Mouse (Mus musculus): ENCODE measurements around the gene Map4k1.

The Map4k1 gene

DNA sequence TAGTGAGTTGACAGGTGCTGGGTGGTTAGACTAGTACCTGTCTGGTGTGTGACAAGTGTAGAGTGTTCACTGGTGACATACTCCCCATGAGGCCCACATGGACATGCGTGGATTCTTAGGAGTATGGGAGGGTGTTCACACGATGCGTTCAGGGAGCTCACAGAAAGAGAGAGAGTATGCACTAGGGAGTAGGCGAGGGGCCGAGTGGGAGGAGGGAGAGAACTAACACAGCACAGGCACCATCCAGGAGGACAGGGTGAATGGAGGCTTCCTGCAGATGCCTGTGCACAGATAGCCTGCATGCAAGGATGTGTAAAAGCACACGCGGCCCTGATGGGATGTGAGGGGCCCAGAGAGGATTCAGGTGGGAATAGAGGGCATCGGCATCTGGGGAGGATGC lies 40.6 kb downstream of the Map4k1 start:
- no peak for DNase-seq (ENCODE audit: extremely low read depth, low read depth, low spot score)

DNA sequence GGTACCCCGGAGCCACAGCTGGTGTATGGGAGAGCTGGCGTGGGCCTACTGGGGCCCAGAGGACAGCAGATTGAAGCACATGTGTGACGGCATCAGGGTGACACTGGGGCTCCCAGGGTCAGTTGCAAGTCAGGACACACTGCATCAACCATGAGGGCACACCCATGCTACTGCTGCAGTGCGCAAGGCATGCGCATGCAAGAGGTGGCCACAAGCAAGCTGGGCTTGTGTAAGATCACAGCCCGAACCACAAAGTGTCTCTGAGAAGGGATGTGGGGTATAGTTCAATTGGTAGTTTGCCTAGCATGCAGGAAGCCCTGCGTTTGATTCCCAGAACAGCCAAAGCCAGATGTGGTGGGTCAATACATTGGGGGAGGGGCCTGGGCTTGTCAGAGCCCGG lies 41.7 kb downstream of the Map4k1 start:
- DNase-seq (ENCODE audit: extremely low read depth, low read depth, low spot score), result no peak

DNA sequence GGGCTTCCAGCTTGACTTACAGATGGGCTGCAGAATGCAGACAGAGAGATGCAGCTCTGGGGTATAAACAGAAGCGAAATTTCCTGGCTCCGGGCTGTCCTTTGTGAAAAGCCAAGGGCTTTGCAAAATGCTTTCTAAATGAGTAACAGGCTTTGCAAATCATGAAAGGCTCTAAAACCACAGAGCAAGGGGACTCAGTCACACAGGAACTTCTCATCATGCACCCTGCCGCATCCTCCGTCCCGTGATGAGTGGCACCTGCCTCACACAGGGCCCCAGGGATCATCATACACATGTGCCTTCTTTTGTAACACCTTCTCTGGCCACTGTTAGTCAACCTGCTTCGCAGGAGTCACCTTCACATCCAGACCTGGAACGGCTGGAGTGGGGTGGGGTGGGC lies 43.7 kb downstream of the Map4k1 start:
- DNase-seq (ENCODE audit: extremely low read depth, low read depth, low spot score), result no peak

DNA sequence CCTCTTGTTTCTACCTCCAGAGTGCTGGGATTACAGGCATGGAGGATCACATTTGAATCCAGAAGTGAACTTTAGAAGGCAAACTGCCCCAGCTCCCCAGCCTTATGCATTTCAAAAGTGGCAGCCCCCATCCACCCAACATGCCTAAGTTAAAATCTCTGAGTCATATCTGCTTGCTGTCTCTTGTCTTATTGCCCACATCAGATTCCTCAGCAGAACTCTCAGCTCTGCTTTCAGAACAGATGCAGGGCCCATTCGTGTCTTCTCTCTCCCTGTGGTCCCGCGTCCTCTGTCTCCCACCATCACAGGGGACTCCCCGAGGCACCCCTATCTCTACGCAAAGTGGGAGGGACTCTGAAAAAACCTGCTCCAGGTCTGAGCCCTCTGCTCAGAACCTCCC lies 44.3 kb downstream of the Map4k1 start:
- DNase-seq (ENCODE audit: extremely low read depth, low read depth, low spot score), result no peak

DNA sequence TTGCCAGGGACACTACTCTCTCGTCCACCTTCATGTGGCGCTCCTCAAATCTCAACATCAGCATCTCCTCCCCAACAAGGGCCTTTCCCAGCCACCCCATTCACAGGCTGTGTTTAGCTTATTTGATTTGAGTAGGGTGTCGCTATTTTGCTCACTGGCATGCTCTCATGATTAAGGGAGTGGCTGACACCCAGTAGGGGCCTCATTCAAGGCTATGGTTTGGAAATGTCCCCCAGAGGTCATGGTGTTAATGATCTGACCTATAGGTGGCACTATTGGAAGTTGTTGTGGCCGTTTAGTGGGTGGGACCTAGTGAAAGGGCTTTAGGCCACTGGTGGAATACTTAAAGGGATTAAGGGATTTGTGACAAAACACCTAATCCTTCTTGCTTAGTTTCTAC lies 45.0 kb downstream of the Map4k1 start:
- DNase-seq (ENCODE audit: extremely low read depth, low read depth, low spot score), result peak; percentile 46

DNA sequence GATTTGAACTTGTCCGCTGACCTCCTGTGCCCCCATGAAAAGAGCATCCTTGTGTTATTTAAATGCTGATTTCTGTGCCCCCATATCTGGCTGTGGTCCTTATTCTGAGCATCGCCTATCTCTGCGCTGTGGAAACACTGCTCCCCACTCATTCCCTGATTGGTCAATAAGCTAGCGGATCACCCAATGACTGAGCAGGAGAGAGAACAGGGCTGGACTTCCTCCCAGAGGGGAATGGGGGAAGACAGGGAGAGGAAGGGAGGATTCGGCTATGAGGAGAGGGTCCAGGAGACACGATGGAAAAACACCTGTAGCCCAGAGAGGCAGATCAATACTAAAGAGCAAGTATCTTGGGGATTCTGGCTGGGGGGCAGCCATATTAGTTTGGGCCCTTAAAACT lies 46.9 kb downstream of the Map4k1 start:
- no peak for DNase-seq (ENCODE audit: extremely low read depth, low read depth, low spot score)

DNA sequence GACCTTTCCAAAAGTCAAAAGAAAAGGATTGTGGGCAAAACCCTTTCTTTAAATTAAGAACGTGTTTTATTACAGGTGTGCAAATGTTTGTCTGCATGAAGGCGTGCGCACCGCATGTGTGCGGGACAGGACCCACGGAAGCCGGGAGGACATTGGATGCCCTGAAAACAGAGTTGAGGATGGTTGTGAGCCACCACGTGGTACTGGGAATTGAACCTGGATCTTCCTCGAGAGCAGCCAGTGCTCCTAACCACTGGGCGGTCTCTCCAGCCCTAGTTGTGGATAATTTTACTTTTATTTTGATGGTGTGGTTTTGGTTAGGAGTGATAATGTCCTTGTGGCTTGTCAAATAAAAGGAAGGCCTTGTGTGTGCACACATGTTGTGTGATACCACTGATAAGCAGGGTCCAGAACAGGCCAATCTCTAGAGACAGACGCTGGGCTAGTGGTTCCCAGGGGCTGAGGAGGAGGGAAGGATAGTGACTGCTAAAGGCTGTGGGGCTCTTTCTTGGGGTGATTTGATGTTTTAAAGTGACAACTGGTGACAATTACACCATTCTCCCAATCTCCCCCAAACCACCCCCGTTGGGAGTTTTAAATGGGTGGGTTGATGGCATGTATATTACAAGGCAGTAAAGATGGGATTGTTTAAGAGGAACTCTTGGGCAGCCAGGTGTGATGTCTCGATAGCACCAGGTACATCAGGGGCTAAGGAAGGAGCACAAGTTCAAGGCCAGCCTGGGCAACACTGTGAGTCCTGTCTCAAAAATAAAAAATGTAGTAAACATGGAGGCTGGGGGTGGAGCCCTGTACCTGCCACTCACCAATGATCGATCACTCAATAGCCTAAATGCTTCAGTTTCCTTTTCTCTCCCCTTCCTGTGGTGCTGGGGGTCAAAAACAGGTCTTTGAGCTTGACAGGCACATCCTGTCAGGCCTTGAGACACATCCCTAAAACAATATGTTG lies 48.1 kb downstream of the Map4k1 start:
- DNase-seq (ENCODE audit: extremely low read depth, low read depth, low spot score), result no peak

DNA sequence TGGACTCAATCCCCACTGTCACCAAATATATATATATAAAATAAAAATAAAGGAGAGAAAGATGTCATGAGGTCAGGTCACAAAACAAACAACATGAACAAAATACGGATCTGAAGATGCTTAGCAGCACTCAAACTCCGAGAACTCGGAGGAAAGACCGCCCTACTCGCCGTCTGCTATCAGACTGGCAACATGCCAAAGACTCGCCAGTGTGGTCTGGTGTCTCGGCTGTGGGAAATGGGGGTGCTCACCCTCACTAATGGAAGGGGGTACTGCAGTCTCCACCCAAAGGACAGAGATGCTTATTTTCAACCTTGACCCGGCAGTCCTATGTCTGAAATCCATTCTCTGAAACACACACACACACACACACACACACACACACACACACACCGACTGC lies 49.8 kb downstream of the Map4k1 start:
- DNase-seq (ENCODE audit: extremely low read depth, low read depth, low spot score), result no peak

DNA sequence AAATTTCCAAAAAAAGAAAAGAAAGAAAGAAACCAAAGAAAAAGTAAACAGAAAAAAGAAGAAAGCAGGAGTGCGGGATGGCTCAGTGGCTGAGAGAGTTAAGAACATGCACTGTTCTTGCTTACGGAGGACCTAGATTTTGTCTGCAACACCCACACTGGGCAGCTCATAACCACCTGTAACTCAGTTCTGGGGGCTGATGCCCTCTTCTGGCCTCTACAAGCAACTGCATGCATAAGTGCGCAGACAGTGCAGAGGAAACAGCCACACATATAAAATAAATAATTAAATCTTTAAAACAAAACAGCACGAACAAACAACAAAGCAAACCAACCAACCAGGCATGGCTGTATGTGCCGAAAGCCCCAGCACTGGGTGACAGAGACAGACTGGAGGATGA lies 50.8 kb downstream of the Map4k1 start:
- no peak for DNase-seq (ENCODE audit: extremely low read depth, low read depth, low spot score)

DNA sequence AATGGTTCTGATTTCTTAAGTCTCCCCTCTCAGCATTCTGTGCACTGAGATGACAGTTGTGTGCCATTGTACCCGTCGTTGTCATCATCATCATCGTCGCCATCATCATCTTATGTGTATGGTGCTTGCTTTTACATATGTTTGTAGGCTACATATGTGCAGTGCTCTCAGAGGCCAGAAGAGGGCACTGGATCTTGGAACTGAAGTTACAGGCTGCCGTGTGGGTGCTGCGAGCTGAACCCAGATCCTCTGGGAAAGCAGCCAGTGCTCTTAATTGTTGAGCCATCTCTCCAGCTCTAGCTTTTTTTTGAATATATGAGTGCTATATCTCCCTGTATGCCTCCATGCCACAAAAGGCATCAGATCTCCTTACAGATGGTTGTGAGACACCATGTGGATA lies 55.4 kb downstream of the Map4k1 start:
- DNase-seq (ENCODE audit: extremely low read depth, low read depth, low spot score), result no peak

DNA sequence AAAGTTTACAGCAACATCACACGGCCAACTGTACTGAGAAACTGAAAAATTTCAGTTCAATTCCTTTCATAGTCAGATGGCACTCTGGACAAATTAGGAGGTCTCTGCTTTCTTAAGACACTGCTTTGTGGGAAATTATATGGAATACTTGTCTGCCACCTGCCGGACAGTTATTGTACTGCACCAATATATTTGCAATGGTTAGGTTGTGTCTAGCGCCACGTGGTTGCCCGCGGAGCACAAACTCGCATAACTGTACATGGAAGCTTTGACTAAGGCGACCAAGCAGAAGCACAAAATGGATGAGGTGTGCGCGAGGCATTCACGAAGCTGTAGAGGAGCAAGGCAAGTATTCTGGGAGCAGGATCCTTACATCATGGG lies 57.7 kb downstream of the Map4k1 start:
- peak; percentile 23 for DNase-seq (ENCODE audit: extremely low read depth, low read depth, low spot score)

DNA sequence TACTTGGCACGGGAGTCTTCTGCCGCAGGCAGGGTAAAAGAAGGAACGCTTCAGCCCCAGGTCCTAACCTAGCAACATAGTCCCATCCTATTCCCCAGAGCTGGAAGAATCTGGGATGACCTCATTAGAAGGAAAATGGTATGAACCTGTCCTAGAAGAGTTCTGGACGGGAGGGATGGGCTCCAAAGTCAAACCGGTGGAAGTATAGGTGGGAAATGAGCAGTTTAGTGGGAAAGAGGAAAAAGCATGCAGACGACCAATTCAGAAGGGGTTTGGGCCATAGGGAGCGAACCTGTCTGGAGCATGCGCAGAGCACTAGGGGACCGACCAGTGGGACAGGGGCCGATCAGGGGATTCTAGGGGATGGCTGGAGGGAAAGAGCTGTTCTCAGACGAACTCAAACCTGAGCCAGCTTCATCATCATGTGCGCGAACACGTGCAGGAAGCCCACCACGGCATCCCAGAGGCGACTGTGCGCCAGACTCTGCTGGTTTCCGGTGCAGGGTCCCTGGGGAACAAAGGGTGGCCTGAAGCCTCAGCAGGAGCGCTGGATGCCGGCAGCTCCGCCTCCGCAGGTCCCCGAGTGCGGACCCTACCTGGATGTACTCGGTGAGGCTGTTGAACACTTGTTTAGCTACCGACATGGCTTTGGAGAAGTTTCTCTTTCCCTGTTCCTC lies 58.3 kb downstream of the Map4k1 start:
- DNase-seq (ENCODE audit: extremely low read depth, low read depth, low spot score), result no peak

DNA sequence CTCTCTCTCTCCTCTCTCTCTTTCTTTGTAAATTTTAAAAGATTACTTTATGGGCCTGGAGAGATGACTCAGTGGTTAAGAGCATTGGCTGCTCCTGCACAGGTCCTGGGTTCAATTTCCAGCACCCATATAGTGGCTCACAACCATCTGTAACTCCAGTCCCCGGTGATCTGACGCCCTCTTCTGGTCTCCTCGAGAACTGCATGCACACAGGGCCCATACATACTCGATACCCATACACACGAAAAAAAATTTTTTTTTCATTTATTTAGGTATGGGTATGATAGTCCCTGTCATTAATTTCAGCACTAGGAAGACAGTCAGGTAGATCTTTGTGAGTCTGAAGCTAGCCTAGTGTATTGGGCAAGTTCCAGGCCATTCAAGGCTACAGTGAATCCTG lies 59.3 kb downstream of the Map4k1 start:
- DNase-seq (ENCODE audit: extremely low read depth, low read depth, low spot score), result no peak

DNA sequence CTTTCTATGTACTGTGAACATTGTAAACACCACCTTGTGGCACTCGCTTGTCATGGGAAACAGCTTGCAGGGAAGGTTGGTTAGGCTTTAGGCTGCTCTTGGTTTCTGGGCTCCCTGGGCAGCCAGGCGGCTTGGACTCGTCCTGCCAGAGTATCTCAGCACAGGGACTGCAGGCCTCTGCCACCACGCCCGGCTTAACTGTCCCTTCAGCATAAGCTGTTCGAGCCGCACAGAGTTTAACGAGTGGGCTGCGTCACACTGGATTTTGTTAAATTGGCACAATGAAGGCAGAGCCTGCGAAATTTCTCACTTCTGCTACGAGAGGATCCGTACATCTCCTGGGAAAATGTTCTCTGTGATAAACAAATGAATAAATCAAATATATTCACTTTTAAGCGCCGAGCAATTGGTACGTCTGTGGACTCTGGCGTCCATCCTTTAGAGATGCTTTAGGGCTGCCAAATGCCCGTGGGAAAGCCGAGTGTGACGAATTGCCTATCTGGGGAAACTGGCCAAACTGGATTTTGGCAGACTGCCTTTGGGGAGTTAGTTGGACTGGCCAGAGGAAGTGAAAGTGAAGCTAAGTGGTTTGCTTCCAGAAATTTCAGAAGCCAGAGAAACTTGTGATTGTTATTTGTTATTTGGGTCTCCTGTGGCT lies 61.3 kb downstream of the Map4k1 start:
- DNase-seq (ENCODE audit: extremely low read depth, low read depth, low spot score), result peak; percentile 40

DNA sequence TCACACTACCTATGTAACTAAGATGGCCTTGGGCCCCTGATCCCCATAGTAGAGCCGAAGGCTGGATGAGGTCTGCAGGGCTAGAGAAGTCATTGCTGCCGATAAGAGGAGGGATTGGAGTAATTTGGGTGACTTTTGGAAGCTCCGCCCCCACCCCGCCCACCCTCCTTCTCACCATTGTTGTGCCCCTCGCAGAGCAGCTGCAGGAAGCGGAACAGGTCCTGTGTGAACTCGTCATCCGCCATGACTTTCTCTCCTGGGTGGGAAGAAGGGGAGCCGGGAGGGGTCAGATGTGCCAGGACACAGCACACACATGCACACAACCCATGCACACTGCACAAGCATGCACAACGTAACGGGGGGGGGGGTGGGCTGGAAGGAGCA lies 61.8 kb downstream of the Map4k1 start:
- DNase-seq (ENCODE audit: extremely low read depth, low read depth, low spot score), result no peak

DNA sequence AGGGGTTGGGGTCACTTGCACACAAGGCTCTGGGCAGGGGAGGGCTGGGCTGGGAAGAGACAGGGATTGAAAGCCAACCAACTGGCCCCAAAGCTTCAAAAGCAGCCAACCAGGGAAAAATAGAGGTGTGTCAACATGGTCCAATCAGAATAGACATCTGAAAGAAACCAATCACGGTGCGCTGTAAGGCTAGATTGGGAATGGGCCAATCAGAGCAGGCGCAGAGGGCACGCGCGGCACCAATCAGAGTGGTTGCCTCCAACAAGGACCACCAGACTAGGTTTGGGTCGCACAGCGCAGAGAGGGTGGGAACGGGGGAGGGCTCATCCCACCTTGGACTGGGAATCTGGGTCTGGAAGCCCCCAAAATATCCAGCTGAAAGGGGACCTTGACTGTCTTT lies 62.5 kb downstream of the Map4k1 start:
- DNase-seq (ENCODE audit: extremely low read depth, low read depth, low spot score), result no peak

DNA sequence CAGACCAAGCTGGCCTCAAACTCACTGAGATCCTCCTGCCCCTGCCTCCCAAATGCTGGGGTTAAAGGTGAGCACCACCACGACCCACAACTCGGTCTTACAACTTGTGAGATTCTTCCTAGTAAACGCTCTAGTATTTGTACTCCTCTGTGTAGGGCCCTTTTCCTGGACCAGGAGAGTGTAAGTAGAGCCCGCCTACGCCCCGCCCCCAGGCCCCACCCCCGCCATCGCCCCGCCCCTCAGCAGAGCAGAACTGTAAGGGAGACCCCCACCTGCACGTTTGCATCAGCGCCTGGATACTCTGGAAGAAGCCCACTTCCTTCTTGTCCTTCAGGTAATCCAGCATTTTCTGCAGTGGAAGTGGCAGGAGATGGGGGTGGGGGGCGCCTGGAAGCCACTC lies 64.7 kb downstream of the Map4k1 start:
- no peak for DNase-seq (ENCODE audit: extremely low read depth, low read depth, low spot score)

DNA sequence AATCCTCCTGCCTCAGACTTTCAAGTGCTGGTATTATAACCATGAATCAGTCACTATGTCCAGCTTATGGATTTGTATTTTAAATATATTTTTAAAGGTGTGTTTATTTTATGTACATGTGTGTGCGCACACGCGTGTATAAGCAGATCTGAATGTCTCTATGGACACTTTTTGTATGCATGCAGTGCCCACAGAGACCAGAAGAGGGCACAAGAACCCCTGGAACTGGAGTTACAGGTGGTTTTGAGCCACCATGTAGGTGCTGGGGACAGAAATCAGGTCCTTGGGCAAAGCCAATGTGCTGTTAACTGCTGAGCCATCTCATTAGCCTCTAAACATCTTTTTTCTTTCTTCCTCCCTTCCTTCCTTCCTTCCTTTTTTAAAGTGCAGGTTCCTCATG lies 66.2 kb downstream of the Map4k1 start:
- no peak for DNase-seq (ENCODE audit: extremely low read depth, low read depth, low spot score)

DNA sequence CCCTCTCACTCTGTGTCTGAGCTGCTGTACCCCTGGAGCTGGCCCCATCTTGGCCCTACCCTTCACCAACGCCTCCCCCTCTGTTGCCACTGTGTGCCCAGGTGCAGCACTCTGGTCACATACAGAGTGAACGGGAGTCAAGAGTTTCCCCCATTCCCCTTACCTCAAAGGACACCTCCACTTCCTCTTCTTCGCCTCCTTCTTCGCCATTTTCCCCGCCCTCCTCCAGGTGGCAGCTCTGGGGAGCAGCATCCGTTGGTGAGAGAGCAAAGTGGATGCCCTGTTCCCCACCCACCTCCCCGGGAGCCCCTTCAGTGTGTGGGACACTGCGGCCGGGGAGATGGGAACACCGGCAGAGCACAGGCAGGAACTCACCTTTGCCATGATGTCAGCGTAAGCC lies 66.8 kb downstream of the Map4k1 start:
- DNase-seq (ENCODE audit: extremely low read depth, low read depth, low spot score), result no peak

DNA sequence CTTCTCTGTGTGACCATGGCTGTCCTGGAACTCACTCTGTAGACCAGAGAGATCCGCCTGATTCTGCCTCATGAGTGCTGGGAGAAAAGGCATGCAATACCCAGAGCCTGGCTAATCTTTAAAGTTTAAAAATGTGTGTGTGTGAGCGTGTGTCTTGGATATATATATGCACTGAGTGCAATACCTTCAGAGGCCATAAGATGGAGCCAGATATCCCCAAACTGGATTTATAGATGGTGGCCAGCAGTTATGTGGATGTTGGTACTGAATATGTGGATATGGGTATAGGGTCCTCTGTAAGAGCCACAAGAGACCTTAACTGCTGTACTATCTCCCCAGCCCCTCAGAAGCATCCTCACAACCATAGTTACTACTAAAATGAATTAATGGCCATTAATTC lies 68.9 kb downstream of the Map4k1 start:
- no peak for DNase-seq (ENCODE audit: extremely low read depth, low read depth, low spot score)

DNA sequence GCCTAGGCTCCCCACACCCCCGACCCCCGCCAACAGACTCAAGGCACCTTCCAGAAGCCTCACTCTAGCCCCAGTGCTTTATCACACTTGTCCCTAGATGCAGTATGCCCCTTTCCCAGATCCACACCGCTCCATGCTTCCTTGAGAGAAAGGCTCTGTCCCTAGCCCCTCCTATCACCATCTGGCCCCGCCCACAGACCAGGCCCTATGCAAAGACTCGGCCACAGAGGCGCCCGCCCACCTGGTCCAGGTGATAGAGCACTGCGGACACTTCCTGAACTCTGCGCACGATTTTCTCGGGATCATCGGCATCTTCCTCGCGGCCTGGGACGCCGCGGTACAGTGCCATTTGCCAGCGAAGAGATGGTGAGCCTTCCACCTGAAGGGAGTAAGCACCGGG lies 71.0 kb downstream of the Map4k1 start:
- DNase-seq (ENCODE audit: extremely low read depth, low read depth, low spot score), result no peak

Measured in fat pad, adult 2 months (tissue).